In the genomic region with DNA sequence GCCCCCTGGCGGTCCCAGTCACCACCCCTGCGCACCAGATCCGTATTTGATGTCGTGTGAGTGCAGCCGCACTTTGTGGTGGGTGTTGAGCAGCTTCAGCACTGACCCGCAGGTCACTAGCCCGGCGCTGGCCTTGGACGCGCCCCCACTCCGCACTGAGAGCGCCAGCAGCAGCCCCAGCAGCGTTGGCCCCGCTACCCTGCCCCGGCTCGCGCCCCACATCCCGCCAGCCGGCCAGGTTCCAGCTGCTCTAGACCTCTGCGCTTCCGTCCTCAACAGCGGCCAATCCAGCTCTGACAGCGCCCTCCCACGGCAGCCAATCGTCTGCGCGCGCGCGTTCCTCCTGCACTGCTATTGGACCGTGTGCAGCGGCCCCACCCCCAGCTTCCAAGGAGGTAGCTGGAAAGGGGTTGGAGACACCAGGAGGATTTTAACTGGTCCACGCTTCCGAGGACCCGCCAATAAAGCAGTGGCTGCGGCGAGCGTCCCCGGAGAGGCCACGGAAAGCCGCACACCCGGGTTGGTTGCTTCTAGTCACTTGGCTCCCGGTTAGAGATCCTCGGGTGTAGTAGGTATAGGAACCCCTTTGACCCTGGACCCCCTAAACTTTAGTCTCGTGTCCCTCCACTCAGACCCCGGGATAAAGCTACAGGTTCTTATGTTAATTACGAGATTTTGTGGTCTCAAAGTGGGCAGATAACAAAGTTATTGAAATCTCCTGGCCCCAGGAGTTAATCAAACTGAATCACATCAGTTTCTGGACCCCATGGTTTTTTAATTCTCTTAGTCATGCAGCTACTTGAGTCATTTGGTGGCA, we compare ENCODE assay signal across 8 mouse cellular contexts. TPM values are rescaled to one million over a fixed set of nuclear protein-coding genes. Genes with fewer than 3 reads are reported as not detected.
A peak's percentile ranks its signal among the peaks of the same experiment; 100 is the strongest.
DNase-seq lines count a peak whose midpoint lies in the region; ATAC-seq and TF ChIP-seq lines count a peak whose summit lies in the region.

TSS of gene Sdf2l1 (minus strand) at position 295 of the 817 bp plus-strand sequence.

- peak within 1 kb of the TSS; percentile 71 for H3K9ac ChIP-seq in kidney, embryonic 15.5 days

- DNase-seq in A20 (ENCODE audit: low read depth, low spot score) (peak; percentile 98), liver (peak; percentile 99)
- peak; percentile 99 for DNase-seq in heart, embryonic 10.5 days (ENCODE audit: low spot score)
- peak; percentile 96 to 98 for DNase-seq in spleen, postnatal 4 days (ENCODE audit: low spot score in 2 of 2)

- H3K27me3 ChIP-seq in heart, embryonic 10.5 days (ENCODE audit: insufficient read depth, poor library complexity, severe bottlenecking), result no peaks in the 10 kb centered on the region
- no peaks in the 10 kb centered on the region for H3K27me3 ChIP-seq in kidney, embryonic 15.5 days

- peaks cover 18% of the 10 kb centered on the region for H3K4me1 ChIP-seq in bone marrow macrophage, adult 2 months (ENCODE audit: control insufficient read depth, insufficient read depth, low read length)
- H3K4me1 ChIP-seq in embryonic fibroblast, embryonic 13.5 days (ENCODE audit: control insufficient read depth, insufficient read depth, low read length), result peaks cover 4% of the 10 kb centered on the region; the same call in 1 of the 2 replicates
- peaks cover 18% of the 10 kb centered on the region for H3K4me1 ChIP-seq in heart, embryonic 10.5 days
- H3K4me1 ChIP-seq in kidney, embryonic 15.5 days, result peaks cover 20% of the 10 kb centered on the region

- no peak for TF ChIP-seq CTCF in bone marrow macrophage, adult 2 months (IDR thresholded peaks at IDR 0.05; ENCODE audit: low read depth, low read length)
- no peak for TF ChIP-seq CTCF in embryonic fibroblast, embryonic 13.5 days (IDR thresholded peaks at IDR 0.05; ENCODE audit: borderline replicate concordance, insufficient read depth, low read length)

- peak; percentile 99 for ATAC-seq in kidney, embryonic 15.5 days (replicated peaks; ENCODE audit: low FRiP score)
- peak; percentile 99 for ATAC-seq in monocyte, adult 5-6 weeks (replicated peaks; ENCODE audit: insufficient number of reproducible peaks, low FRiP score, low TSS enrichment, poor library complexity, severe bottlenecking)

- no peaks in the 10 kb centered on the region for H3K9me3 ChIP-seq in heart, embryonic 10.5 days
- H3K9me3 ChIP-seq in kidney, embryonic 15.5 days (replicated peaks), result no peaks in the 10 kb centered on the region

- H3K4me2 ChIP-seq in kidney, embryonic 15.5 days, result peak within 1 kb of the TSS; percentile 98

- H3K4me3 ChIP-seq in bone marrow macrophage, adult 2 months (ENCODE audit: insufficient read depth, low read length), result peak within 1 kb of the TSS; percentile 91
- peak within 1 kb of the TSS; percentile 86 for H3K4me3 ChIP-seq in embryonic fibroblast, embryonic 13.5 days (ENCODE audit: insufficient read depth, low read length)
- H3K4me3 ChIP-seq in heart, embryonic 10.5 days, result peak within 1 kb of the TSS; percentile 79
- H3K4me3 ChIP-seq in kidney, embryonic 15.5 days (replicated peaks), result peak within 1 kb of the TSS; percentile 67

- H3K27ac ChIP-seq in bone marrow macrophage, adult 2 months (ENCODE audit: insufficient read depth, low read depth, low read length), result peak within 1 kb of the TSS; percentile 45
- H3K27ac ChIP-seq in embryonic fibroblast, embryonic 13.5 days (ENCODE audit: insufficient read depth, low read length), result no peak within 1 kb of the TSS
- H3K27ac ChIP-seq in heart, embryonic 10.5 days, result peak within 1 kb of the TSS; percentile 90
- peak within 1 kb of the TSS; percentile 64 for H3K27ac ChIP-seq in kidney, embryonic 15.5 days

- no peaks in the 10 kb centered on the region; the same call in 1 of the 2 replicates for H3K36me3 ChIP-seq in heart, embryonic 10.5 days
- H3K36me3 ChIP-seq in kidney, embryonic 15.5 days, result no peaks in the 10 kb centered on the region

- under 1% methylated on average over 47 of the region's 47 CpGs for WGBS in heart, embryonic 10.5 days
- WGBS in kidney, embryonic 15.5 days, result under 1% methylated on average over 47 of the region's 47 CpGs

- TF ChIP-seq POLR2A in bone marrow macrophage, adult 2 months (IDR thresholded peaks at IDR 0.05; ENCODE audit: borderline replicate concordance, low read depth, low read length), result no peak
- peak; percentile 70 for TF ChIP-seq POLR2A in embryonic fibroblast, embryonic 13.5 days (IDR thresholded peaks at IDR 0.05; ENCODE audit: low read depth, low read length)

RNA-seq across cellular contexts. Expression of gene Sdf2l1, which starts in this region (rescaled TPM):
- 60.9 and 75.4 TPM in 2 replicates for polyA plus RNA-seq in bone marrow macrophage, adult 2 months (2012; ENCODE audit: insufficient read depth, insufficient read length, missing spikeins)
- polyA plus RNA-seq in embryonic fibroblast, embryonic 13.5 days (2011; ENCODE audit: insufficient read length, low read depth, missing spikeins), result 17.0 and 23.2 TPM in 2 replicates
- 115 and 145 TPM in 2 replicates for polyA plus RNA-seq in heart, embryonic 10.5 days (2016; fragmentation: Nextera tagmentation; extraction: Ambion mirVana)
- 94.1 and 94.2 TPM in 2 replicates for polyA plus RNA-seq in kidney, embryonic 15.5 days (2015; fragmentation: Nextera tagmentation; extraction: Ambion mirVana)
- total RNA-seq in monocyte, adult 5-6 weeks (2017), result 39.0 to 54.2 TPM (median 52.4 TPM) in 3 replicates
